8 mouse cellular contexts compared by ENCODE assay signal in genomic region chr1:69688961-69689360, GRCm38 (mm10). TPM values are rescaled to one million over a fixed set of nuclear protein-coding genes. Genes with fewer than 3 reads are reported as not detected.
DNase-seq lines count a peak whose midpoint lies in the region; ATAC-seq and TF ChIP-seq lines count a peak whose summit lies in the region.

No protein-coding gene starts in this region.

- no peaks in the 10 kb centered on the region for H3K9me3 ChIP-seq in hindbrain, embryonic 16.5 days (ENCODE audit: control insufficient read depth, low read length)

- no peaks in the 10 kb centered on the region for H3K4me1 ChIP-seq in cerebellum, adult 2 months (ENCODE audit: control insufficient read depth, insufficient read depth, low read length)
- no peaks in the 10 kb centered on the region; the same call in 1 of the 2 replicates for H3K4me1 ChIP-seq in hindbrain, embryonic 16.5 days (ENCODE audit: control insufficient read depth, insufficient read depth, low read depth, low read length)

- DNase-seq in ovary, adult 18-20 months (ENCODE audit: low spot score): peak; percentile 32
- no peak for DNase-seq in ovary, postnatal 10 days (ENCODE audit: low spot score)
- DNase-seq in cerebellum, adult 2 months: peak; percentile 56 to 75
- peak; percentile 81 for DNase-seq in gastrocnemius, adult 18-20 months (ENCODE audit: low spot score)
- DNase-seq in layer of hippocampus, postnatal 25 days (ENCODE audit: extremely low spot score in 1 of 2, low spot score in 1 of 2): peak; percentile 17 to 27
- peak; percentile 79 for DNase-seq in lung, postnatal 25 days (ENCODE audit: low spot score)
- peak; percentile 55 for DNase-seq in retina, postnatal 7 days (ENCODE audit: low read depth, low spot score)

- no peak overlapping the region for H3K27ac ChIP-seq in cerebellum, adult 2 months (ENCODE audit: insufficient read depth, low read length)
- H3K27ac ChIP-seq in hindbrain, embryonic 16.5 days (ENCODE audit: low read depth, low read length): no peak overlapping the region

- TF ChIP-seq POLR2A in cerebellum, adult 2 months (IDR thresholded peaks at IDR 0.05; ENCODE audit: borderline replicate concordance, insufficient read depth, low read length): no peak

- H3K36me3 ChIP-seq in hindbrain, embryonic 16.5 days (ENCODE audit: control insufficient read depth, insufficient read depth, low read length): no peaks in the 10 kb centered on the region

- H3K9ac ChIP-seq in hindbrain, embryonic 16.5 days (ENCODE audit: low read depth, low read length): no peak overlapping the region

- 0% methylated on average over 5 of the region's 5 CpGs for WGBS in cerebellum, adult 2 months
- WGBS in hindbrain, embryonic 16.5 days: 0% methylated on average over 5 of the region's 5 CpGs

- no peak for ATAC-seq in hindbrain, embryonic 16.5 days

- H3K4me2 ChIP-seq in hindbrain, embryonic 16.5 days (ENCODE audit: low read length): peak overlapping the region; percentile 19

- no peaks in the 10 kb centered on the region for H3K27me3 ChIP-seq in cerebellum, adult 2 months (ENCODE audit: control insufficient read depth, insufficient read depth, low read length)
- H3K27me3 ChIP-seq in hindbrain, embryonic 16.5 days (replicated peaks; ENCODE audit: control insufficient read depth, insufficient read depth, low read length): no peaks in the 10 kb centered on the region

- no peak overlapping the region for H3K4me3 ChIP-seq in cerebellum, adult 2 months (replicated peaks; ENCODE audit: insufficient read depth, low read depth, low read length)
- no peak overlapping the region for H3K4me3 ChIP-seq in hindbrain, embryonic 16.5 days (ENCODE audit: low read length)

- peak; percentile 89 for TF ChIP-seq CTCF in cerebellum, adult 2 months (IDR thresholded peaks at IDR 0.05; ENCODE audit: borderline replicate concordance, insufficient read depth, low read depth, low read length)

RNA-seq across cellular contexts. Expression of gene Ikzf2, which starts 1.9 kb away (rescaled TPM):
- polyA plus RNA-seq in cerebellum, adult 2 months (2012; rRNA removed): 2.1 and 2.5 TPM in 2 replicates
- total RNA-seq in gastrocnemius, adult 18-20 months (2021): 10 to 100 TPM; 14.4 to 16.7 TPM
- polyA plus RNA-seq in hindbrain, embryonic 16.5 days (2015; fragmentation: Nextera tagmentation; extraction: Ambion mirVana): 2.9 and 3.8 TPM in 2 replicates
- total RNA-seq in layer of hippocampus, postnatal 25 days (2021): 1 to 10 TPM; 5.5 to 6.9 TPM
